Mouse (Mus musculus): ENCODE results near the gene D630039A03Rik. TPM values are rescaled to one million over a fixed set of nuclear protein-coding genes. Genes with fewer than 3 reads are reported as not detected.

The D630039A03Rik gene
- polyA plus RNA-seq (2017; shearing (Covaris generic)) = 15.2 TPM

GRCm38 (mm10) chr4:57916201-57916661 is at the start of gene D630039A03Rik:
TSS of gene D630039A03Rik (minus strand) at chr4:57916297.

GRCm38 (mm10) chr4:57956029-57956960 is 40.2 kb upstream of the D630039A03Rik start, which contains the start of gene Txn1:
TSS of gene Txn1 (minus strand) at chr4:57956411.

Other genes with a start within 250 kb of the D630039A03Rik start
- gene Akap2, start 198.6 kb downstream of the D630039A03Rik start, polyA plus RNA-seq (2017; shearing (Covaris generic)) = 6.0 TPM
- 208 TPM for gene Txn1, start 40.1 kb upstream of the D630039A03Rik start, polyA plus RNA-seq (2017; shearing (Covaris generic))
- gene Txndc8, start 92.8 kb upstream of the D630039A03Rik start, polyA plus RNA-seq (2017; shearing (Covaris generic)) = not detected

Measured in activated CD4-positive, CD25-positive, alpha-beta regulatory T cell, adult 9 weeks (primary cell).